Mouse (Mus musculus): ENCODE data around the gene Glyctk.

DNA sequence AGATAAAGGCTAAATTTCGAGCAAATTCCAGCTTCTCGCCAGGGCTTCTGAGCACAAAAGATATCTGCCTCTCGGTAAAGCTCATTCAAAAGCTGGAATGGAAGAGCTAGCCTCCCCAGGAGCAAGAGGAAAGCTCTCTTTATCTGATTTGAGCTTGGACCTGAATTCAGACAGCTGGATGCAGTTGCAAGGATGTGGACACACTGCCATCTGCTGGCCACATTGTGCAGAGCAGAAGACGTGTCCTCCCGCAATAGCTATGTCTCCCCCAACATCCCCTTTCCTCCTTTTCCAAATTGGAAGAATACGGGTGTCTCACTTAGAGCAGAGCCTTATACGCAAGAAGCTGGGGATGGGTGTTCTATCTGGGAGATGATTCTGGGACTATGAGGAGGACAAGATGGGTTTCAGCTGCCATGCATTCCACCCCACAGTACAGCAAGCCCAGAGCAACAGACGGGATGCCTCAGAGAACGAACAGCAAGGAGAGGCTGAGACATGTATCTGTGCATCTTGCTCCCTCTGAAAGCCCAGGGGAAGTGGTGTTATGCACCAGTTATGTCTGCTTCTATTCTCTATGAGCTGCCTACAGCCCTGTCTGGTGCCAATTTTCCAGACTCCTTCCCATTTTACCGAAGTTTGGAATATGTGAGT, 45.0 kb downstream of the Glyctk start:
- TF ChIP-seq CTCF (IDR thresholded peaks at IDR 0.05; ENCODE audit: low read depth, low read length) (peak; percentile 94), GATA1 (IDR thresholded peaks at IDR 0.05; ENCODE audit: borderline replicate concordance, low read length) (no peak), TAL1 (conservative IDR thresholded peaks at IDR 0.05; ENCODE audit: low read depth, low read length) (no peak)
